Mouse (Mus musculus): ENCODE measurements around the gene Lrrc8c. TPM values are rescaled to one million over a fixed set of nuclear protein-coding genes. Genes with fewer than 3 reads are reported as not detected.

The Lrrc8c gene
- polyA plus RNA-seq, 1 experiment from 2014 or later: 24.7 TPM

DNA sequence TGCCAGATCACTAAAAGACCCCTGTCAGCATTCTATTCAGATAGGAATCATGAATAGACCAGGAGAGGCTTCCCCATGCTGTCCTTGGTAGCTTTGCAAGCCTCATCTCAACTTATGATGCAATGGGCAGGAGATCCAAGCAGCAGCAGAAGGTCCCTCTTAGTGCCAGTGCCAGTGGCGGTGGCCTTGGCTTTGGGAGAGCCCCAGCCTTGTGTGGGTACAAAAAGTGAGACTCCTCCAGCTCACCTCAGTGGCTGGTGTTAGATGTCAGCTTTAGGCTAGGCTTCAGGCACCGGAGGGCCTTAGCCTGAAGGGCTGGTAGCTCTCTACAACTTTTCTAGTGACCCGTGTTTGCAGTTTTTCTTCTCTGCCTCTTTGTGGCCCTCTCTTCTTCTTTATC is 18.1 kb upstream of the Lrrc8c start:
- 84% methylated on average over 3 of the region's 3 CpGs for WGBS
- ATAC-seq (ENCODE audit: insufficient read depth): no peak

DNA sequence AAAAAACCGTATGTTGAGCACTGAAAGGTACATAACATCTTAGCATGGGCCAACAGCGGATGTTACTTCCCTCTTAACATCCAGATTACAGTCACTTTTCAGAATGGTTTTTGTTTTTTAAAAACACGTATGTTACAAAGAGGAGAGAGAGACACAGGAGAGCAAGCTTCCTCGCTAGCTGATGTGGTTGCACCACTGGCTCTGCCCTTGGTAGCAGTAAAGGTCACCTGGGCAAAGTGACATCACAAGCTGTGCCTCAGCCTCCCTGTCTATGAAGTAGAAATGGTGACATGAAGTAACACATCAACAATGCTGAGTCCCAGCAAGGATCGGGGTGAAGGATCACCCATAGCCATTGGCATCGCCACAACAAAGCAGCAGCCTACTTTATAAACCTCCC is 10.4 kb upstream of the Lrrc8c start:
- Histone ChIP-seq H3K9ac (no peak overlapping the region), H3K27ac (ENCODE audit: low read depth) (no peak overlapping the region), H3K27me3 (ENCODE audit: insufficient read depth, low read length) (no peaks in the 10 kb centered on the region), H3K4me3 (ENCODE audit: low read depth, low read length) (no peak overlapping the region), H3K4me1 (ENCODE audit: insufficient read depth) (no peaks in the 10 kb centered on the region), H3K4me2 (no peak overlapping the region), H3K36me3 (ENCODE audit: insufficient read depth) (no peaks in the 10 kb centered on the region), H3K9me3 (ENCODE audit: low read depth, low read length) (no peaks in the 10 kb centered on the region)
- no peak for DNase-seq
- no peak for ATAC-seq (ENCODE audit: insufficient read depth)
- TF ChIP-seq CTCF (IDR thresholded peaks at IDR 0.05; ENCODE audit: low read depth): no peak
- 88% methylated on average over 6 of the region's 6 CpGs for WGBS

More for the DNA sequence above, 18.1 kb upstream of the Lrrc8c start:
- Histone ChIP-seq H3K4me1 (ENCODE audit: insufficient read depth) (no peaks in the 10 kb centered on the region), H3K27ac (ENCODE audit: low read depth) (no peak overlapping the region), H3K4me3 (ENCODE audit: low read depth, low read length) (no peak overlapping the region), H3K9ac (no peak overlapping the region), H3K27me3 (ENCODE audit: insufficient read depth, low read length) (no peaks in the 10 kb centered on the region), H3K4me2 (no peak overlapping the region), H3K9me3 (ENCODE audit: low read depth, low read length) (no peaks in the 10 kb centered on the region), H3K36me3 (ENCODE audit: insufficient read depth) (no peaks in the 10 kb centered on the region)
- TF ChIP-seq CTCF (IDR thresholded peaks at IDR 0.05; ENCODE audit: low read depth): no peak
- no peak for DNase-seq

GRCm38 (mm10) chr5:105512297-105512696 is 6.9 kb upstream of the Lrrc8c start:
- ATAC-seq (ENCODE audit: insufficient read depth): no peak
- H3K36me3 ChIP-seq (ENCODE audit: insufficient read depth): no peaks in the 10 kb centered on the region
- H3K4me1 ChIP-seq (ENCODE audit: insufficient read depth): no peaks in the 10 kb centered on the region
- H3K9me3 ChIP-seq (ENCODE audit: low read depth, low read length): no peaks in the 10 kb centered on the region
- 21% methylated on average over 4 of the region's 4 CpGs for WGBS
- H3K27me3 ChIP-seq (ENCODE audit: insufficient read depth, low read length): no peaks in the 10 kb centered on the region
- no peak for DNase-seq
- H3K9ac ChIP-seq: no peak overlapping the region
- no peak overlapping the region for H3K27ac ChIP-seq (ENCODE audit: low read depth)
- no peak for TF ChIP-seq CTCF (IDR thresholded peaks at IDR 0.05; ENCODE audit: low read depth)
- H3K4me2 ChIP-seq: no peak overlapping the region
- H3K4me3 ChIP-seq (ENCODE audit: low read depth, low read length): no peak overlapping the region

DNA sequence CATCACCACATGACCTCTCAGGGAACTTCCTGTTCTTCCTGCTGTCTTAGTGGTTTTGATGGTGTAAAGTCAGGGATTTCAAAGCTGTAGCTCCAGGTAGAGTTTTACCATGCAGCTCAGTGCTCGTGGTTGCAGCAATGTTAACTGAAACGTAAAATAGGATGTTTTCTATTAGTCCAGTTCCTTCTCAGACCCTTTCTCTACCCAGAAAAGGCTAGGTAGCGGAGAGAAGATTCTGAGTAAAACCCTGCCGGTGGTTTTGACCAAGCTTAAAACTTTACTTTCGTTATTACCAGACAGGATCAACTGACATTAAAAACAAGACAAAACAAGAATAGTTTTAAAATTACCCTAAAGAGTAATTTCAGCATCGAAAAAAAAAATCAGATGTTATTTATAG is 3.7 kb upstream of the Lrrc8c start:
- Histone ChIP-seq H3K27ac (ENCODE audit: low read depth) (no peak overlapping the region), H3K27me3 (ENCODE audit: insufficient read depth, low read length) (no peaks in the 10 kb centered on the region), H3K9ac (no peak overlapping the region), H3K36me3 (ENCODE audit: insufficient read depth) (no peaks in the 10 kb centered on the region), H3K9me3 (ENCODE audit: low read depth, low read length) (no peaks in the 10 kb centered on the region), H3K4me3 (ENCODE audit: low read depth, low read length) (no peak overlapping the region), H3K4me1 (ENCODE audit: insufficient read depth) (peaks cover 2% of the 10 kb centered on the region; the same call in 1 of the 2 replicates), H3K4me2 (no peak overlapping the region)
- TF ChIP-seq CTCF (IDR thresholded peaks at IDR 0.05; ENCODE audit: low read depth): no peak
- no peak for DNase-seq
- no peak for ATAC-seq (ENCODE audit: insufficient read depth)
- 71% methylated on average over 6 of the region's 6 CpGs for WGBS

DNA sequence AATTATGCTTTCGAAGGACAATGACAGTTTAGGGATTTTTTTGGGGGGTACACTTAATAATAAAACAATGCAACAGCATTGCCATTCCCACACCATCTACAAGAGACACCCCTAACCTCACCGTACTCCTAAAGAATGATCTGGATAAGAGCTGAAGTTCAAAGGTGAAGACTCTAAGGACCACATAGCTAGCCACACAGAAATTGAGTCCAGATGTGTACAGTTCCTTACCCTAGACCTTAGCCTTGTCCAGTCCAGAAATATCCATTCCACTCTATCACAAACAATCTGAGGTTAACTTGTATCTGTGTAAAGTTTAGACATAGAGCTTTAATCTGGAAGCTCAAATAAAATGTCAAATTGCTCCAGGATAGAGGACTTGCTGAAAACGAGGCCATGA is 2.9 kb upstream of the Lrrc8c start:
- Histone ChIP-seq H3K4me2 (no peak overlapping the region), H3K36me3 (ENCODE audit: insufficient read depth) (no peaks in the 10 kb centered on the region), H3K27ac (ENCODE audit: low read depth) (no peak overlapping the region), H3K9ac (no peak overlapping the region), H3K4me1 (ENCODE audit: insufficient read depth) (peaks cover 4% of the 10 kb centered on the region; the same call in 1 of the 2 replicates), H3K4me3 (ENCODE audit: low read depth, low read length) (no peak overlapping the region), H3K27me3 (ENCODE audit: insufficient read depth, low read length) (no peaks in the 10 kb centered on the region), H3K9me3 (ENCODE audit: low read depth, low read length) (no peaks in the 10 kb centered on the region)
- 36% methylated on average over 3 of the region's 3 CpGs for WGBS
- TF ChIP-seq CTCF (IDR thresholded peaks at IDR 0.05; ENCODE audit: low read depth): no peak
- DNase-seq: no peak
- ATAC-seq (ENCODE audit: insufficient read depth): no peak

- TF ChIP-seq CTCF (IDR thresholded peaks at IDR 0.05; ENCODE audit: low read depth): no peak
- peak overlapping the region; percentile 71 for H3K4me3 ChIP-seq (ENCODE audit: low read depth, low read length)
- ATAC-seq (ENCODE audit: insufficient read depth) (no peak), DNase-seq (peak; percentile 34)
- H3K9ac ChIP-seq: peak overlapping the region; percentile 78
- H3K27me3 ChIP-seq (ENCODE audit: insufficient read depth, low read length): no peaks in the 10 kb centered on the region
- peak overlapping the region; percentile 3; the same call in 1 of the 2 replicates for H3K27ac ChIP-seq (ENCODE audit: low read depth)
- peaks cover 4% of the 10 kb centered on the region; the same call in 1 of the 2 replicates for H3K4me1 ChIP-seq (ENCODE audit: insufficient read depth)
- 4% methylated on average over 7 of the region's 7 CpGs for WGBS
- H3K4me2 ChIP-seq: peak overlapping the region; percentile 88
- H3K9me3 ChIP-seq (ENCODE audit: low read depth, low read length): no peaks in the 10 kb centered on the region
- H3K36me3 ChIP-seq (ENCODE audit: insufficient read depth): no peaks in the 10 kb centered on the region
These were observed 1.1 kb upstream of the Lrrc8c start for GRCm38 (mm10) chr5:105517992-105518625.

DNA sequence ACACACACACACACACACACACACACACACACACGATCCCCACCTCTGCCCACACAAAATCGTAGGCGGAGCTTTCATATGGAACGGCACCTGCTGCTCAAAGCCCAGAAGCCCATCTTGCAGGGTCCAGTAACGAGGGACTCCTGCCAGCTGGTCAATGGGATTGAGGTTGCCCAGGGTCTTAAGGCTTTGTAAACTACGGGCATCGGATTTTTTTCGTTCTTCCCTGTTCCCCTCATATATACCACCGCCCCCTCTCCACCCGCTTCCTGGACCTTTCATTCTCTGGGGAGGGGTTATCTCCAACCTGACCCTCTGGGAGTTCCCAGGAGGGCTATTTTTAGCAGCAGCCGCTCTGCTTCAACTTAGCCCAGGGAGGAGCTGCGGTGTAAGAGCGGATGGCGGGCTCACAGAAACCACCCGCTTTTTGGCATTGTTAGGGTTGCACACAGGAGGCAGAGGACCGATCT is 527 bp upstream of the Lrrc8c start:
- Histone ChIP-seq H3K4me2 (peak overlapping the region; percentile 88), H3K9ac (peak overlapping the region; percentile 78), H3K9me3 (ENCODE audit: low read depth, low read length) (no peaks in the 10 kb centered on the region), H3K27me3 (ENCODE audit: insufficient read depth, low read length) (no peaks in the 10 kb centered on the region), H3K27ac (ENCODE audit: low read depth) (peak overlapping the region; percentile 91), H3K4me3 (ENCODE audit: low read depth, low read length) (peak overlapping the region; percentile 71), H3K36me3 (ENCODE audit: insufficient read depth) (no peaks in the 10 kb centered on the region), H3K4me1 (ENCODE audit: insufficient read depth) (peaks cover 4% of the 10 kb centered on the region; the same call in 1 of the 2 replicates)
- DNase-seq (peak; percentile 63), ATAC-seq (ENCODE audit: insufficient read depth) (peak; percentile 59)
- 1% methylated on average over 16 of the region's 16 CpGs for WGBS
- no peak; the same call in 1 of the 2 replicates for TF ChIP-seq CTCF (IDR thresholded peaks at IDR 0.05; ENCODE audit: low read depth)

Data from lung, embryonic 14.5 days (tissue).